Mouse (Mus musculus): Measurements from ENCODE around the gene Fbxl13.

Fbxl13 gene

GRCm38 (mm10) chr5:21486798-21487197 lies 158.6 kb downstream of the Fbxl13 start:
- CTCF ChIA-PET, result no interaction called here

DNA sequence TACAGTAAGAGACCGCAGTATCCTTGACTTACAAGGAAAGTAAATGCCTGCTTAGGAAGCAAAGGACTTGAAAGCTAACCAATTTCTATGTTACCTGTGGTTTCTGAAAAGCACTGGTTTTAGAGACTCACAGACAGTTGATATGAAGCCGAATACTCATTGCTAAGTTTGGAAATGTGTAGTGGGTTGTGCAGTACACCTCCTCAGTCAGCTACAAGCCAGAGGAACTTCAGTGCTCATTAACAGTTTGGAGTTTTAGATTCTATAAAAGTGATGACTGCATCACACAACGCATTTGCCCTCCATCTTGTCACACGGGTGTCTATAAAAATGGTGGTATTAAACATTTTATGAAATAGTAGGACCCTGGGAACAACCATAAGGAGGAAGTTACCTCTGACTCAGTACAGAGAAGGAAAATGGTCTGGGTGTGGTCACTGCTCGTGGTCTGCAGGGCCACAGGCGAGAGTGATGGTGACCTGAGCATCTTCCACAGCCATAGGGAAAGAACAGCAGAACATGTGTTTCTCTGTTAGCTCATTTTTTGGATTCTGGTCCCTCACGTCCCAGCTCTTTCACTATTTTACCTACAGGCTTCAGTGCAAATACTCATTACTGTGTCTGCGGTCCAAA lies 160.1 kb downstream of the Fbxl13 start:
- CTCF ChIA-PET, result no interaction called here

DNA sequence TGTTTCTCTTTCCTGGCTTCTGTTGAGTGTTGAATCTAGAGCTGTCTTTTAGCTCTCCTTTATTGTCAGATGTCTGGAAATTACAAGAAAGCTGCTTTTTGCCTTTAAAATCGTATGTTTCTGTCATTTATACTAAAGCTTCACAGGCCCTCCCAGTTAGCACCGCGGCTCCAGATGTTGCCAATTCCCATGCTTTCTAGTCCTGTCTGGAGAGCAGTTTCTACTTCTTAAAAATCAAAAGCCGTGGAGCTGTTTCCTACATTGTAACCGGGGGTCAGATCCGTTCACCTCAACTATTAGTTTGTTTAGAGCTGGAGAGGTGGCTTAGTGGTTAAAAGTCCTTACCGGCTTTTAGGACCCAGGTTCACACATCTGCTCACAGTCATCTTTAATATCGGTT lies 162.2 kb downstream of the Fbxl13 start:
- CTCF ChIA-PET, result no interaction called here

DNA sequence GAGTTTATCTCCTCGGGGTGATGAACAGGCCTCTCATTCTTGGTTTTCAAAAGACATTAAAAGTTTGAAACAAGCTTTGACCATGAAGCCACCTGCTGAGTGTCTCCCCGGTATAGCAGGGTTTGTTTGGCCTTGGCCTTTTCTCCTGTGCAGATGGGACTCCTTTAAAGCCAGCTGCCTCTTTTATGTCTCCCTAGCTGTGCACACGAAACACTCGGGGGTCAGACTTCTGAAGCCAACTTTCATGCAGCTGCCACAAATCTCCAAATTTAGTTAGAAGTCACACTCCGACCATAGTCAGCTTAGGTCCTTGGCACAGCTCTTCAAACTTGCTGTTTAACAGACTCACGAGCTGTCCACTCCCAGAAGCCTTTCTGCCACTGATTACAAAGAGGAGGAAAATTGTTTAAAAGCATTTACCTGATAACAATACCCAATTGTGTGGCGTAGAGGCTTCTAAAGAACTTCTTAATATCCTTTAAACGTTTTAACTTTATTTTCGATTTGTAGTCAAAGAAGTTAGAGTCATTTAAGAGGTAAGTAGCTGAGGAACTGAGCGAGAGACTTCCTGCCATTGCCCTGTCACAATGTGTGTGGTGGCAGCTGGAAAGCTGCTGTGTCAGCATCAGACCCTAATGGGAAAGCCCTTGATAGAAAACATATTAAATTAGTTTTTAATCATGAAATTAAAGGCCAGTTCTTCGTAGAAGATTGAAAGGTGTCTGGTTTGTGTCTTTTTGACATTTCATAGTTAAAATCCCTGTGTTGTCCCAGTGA lies 162.8 kb downstream of the Fbxl13 start:
- CTCF ChIA-PET, result no interaction called here

DNA sequence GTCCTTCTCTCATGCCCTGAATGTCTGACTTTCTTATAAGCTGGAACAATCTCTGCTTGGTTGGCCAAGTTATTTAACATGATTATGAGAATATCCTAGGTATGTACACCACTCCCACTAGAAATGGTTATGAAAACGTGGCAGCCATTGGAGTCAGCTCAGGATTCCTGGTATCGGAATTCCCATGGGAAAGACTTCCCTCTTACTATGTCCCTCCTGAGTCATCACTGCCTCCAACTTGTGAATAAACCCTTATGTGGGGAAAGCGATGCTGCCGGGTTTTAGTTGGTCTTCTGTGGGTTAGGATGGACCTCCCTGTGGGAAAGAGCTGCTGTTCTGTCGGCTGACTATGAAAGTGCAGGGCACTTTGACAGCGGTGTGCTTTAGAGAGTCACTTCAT lies 163.9 kb downstream of the Fbxl13 start:
- CTCF ChIA-PET, result no interaction called here

DNA sequence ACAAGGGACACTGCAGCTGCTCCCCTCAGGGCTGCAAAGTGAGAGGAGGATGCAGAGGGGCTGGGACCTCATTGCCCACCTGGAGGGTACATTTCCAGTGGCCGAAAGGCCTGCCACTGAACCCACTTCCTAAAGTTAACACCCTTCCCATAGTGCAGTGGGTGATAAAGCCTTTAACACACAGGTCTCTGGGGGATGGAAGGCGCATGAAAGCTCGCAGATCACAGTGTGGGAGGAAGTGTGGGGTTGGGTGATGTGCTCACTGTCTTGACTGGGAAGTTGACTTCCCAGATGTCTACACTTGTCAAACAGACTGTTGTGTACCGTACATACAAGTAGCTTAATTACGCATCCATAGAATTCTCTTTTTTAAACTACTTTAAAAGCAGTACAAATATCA lies 165.7 kb downstream of the Fbxl13 start:
- CTCF ChIA-PET, result no interaction called here

- CTCF ChIA-PET, result no interaction called here
Observed at GRCm38 (mm10) chr5:21478428-21478827, 167.0 kb downstream of the Fbxl13 start.

DNA sequence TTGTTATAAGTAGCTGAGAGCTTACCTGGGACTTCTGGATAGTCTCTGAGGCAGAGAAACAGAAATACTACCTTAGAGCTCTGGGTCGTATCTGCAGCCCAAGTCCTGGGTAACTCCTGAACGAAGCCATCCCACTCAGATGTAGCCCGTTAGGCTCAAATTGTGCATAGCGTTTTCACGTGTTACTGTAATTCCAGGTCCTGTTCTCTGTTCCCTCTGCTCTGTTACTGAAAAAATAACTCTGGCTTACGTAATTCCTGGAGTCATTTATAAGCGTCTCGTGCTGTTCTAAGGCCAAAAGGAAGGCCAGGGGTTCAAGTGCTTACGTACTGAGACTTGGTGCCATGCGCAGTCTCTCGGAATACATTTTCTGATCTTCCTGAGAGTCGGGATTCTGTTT lies 177.3 kb downstream of the Fbxl13 start:
- CTCF ChIA-PET, result no interaction called here

DNA sequence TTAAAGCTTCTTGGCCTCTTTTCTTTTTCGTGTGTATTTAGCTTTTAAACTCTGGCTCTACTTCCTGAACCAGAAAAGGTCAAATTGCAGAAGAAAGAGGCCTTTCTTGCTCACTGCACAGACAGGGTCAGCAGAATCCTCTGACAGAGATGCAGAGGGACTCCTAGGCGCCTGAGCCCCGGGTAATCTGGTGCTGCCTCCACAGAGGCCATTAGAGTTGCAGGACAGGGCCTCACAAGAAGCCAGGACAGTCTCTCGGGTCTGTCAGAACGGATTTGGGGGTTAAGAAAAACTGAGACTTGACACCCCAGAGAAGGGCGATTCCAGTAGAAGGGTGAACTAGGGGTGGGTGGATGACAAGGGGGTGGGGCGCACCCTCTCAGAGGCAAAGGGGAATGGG lies 178.0 kb downstream of the Fbxl13 start:
- CTCF ChIA-PET, result no interaction called here

GRCm38 (mm10) chr5:21440833-21441530 lies 204.5 kb downstream of the Fbxl13 start:
- CTCF ChIA-PET, result no interaction called here

DNA sequence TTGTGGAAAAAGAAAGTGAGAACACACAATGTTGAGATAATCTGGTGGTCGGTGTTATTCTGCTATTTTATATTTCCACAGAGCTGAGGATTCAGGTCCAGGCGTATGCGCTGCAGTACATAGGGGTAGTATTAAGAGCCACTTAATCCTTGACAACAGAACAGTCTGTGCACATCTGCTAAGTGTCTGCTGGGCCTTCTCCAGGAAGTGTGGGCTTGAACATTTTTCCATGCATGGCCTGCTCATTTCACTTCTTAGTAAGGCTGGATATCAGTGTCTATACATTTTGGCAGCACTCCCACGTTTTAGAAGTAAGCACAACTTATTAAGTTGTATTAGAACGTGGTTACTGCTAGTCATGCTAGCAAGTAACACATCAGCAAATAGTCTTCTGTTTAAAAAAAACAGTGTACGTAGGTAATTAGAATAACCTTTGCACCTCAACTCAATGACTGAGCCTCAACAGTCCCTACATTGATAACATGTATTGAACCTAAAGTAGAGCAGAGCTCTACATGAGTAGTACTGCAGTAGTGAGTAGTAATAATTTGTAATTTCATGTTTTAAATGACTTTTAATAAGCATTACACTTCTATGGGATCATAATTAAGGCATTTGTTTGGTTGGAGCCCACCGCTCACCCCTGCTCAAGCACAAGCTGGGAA lies 205.9 kb downstream of the Fbxl13 start:
- CTCF ChIA-PET, result no interaction called here

- CTCF ChIA-PET, result no interaction called here
Observed at GRCm38 (mm10) chr5:21438428-21438827, 207.0 kb downstream of the Fbxl13 start.

DNA sequence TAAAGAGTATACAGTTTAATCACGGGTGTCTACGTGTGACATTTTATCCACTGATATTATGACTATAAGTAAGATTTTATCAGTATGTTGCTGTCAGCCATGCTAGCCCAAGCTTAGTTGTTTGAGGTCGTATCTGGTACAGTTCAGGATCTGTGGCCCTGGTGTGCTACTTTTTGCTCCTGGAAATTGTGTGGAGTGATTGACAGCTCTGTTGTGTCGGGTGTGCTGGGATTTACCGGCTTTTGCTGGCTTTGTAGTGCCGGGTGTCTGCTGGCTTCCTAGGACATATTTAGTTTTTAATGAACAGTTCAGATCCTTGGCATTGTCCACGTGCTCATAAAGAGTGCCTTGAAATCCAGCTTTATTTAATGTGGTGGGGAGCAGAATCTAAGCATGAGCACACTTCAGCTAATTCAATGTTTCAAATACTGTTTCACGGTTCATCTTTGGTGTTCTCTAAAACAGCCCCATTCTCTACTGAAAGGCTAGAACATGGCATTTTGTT lies 208.9 kb downstream of the Fbxl13 start:
- CTCF ChIA-PET, result interaction anchor here (0.6 kb wide), 1 partner anchor 80 kb away, joined by 4 read pairs; no protein-coding TSS in a partner anchor

DNA sequence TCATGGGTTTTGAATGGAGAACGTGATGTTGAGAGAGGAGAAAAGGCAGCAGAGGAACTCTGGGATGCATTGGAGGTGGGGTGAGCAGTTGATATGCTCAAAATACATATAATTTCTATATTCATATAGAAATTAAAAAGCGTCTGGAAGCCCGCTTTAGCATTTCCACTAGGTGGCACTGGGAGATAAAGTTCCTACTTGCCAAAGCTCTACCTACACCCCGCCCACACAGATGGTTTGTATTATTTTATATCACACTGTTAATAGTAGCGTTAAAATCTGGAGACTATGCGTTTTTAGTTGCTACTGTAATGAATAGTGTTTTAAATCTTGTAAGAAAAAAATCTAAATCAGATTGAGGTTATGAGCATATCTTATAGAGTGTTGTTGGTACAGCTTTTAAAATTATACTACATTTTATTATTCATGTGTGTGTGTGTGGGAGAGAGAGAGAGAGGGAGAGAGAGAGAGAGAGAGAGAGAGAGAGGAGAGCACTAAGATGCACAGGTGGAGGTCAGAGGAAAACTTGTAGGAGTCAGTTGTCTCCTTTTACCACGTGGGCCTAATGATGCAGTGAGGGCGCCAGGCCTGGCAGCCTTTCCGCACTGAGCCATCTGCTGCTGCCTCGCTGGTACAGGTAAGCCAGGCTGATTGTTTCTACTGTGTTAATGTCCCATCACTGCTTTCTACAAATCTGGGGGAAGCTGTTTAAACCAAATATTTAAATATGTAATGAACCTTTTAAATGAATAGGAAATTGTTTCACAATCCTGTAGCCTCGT lies 211.1 kb downstream of the Fbxl13 start:
- CTCF ChIA-PET, result no interaction called here

All from spleen, embryonic (tissue).